Mouse (Mus musculus) heart, adult 9 months (tissue): ENCODE measurements around the gene 4933421I07Rik.

Experiments
- DNase-seq, 2 experiments: peaks; one replicate each; pipeline ENCODE4 v3.0.0; 2022; ENCODE audit warnings: low spot score in 2 of 2

Gene 4933421I07Rik

GRCm38 (mm10) chr7:42447850-42448249 lies at the start of gene 4933421I07Rik:
4933421I07Rik (minus strand) TSS chr7:42448120.
- no peak for DNase-seq

- DNase-seq: no peak
Measured at GRCm38 (mm10) chr7:42497356-42497755, 49.4 kb upstream of the 4933421I07Rik start.

GRCm38 (mm10) chr7:42496202-42496601 lies 48.3 kb upstream of the 4933421I07Rik start:
- no peak for DNase-seq

- no peak for DNase-seq
Measured at GRCm38 (mm10) chr7:42490859-42491258, 42.9 kb upstream of the 4933421I07Rik start.

- no peak for DNase-seq
Measured at GRCm38 (mm10) chr7:42490358-42490757, 42.4 kb upstream of the 4933421I07Rik start.

GRCm38 (mm10) chr7:42454640-42455039 lies 6.7 kb upstream of the 4933421I07Rik start:
- no peak for DNase-seq

GRCm38 (mm10) chr7:42450618-42451017 lies 2.7 kb upstream of the 4933421I07Rik start:
- DNase-seq: no peak

GRCm38 (mm10) chr7:42447352-42447751 lies 568 bp downstream of the 4933421I07Rik start:
- DNase-seq: no peak
